Mouse (Mus musculus): ENCODE measurements at regions not wholly inside any gene's neighbourhood (a gene's known extent, or its start where the extent isn't known, plus 50 kb on each side); places are given as distances from the start of the nearest gene placed in this dataset.
A peak's percentile ranks its signal among the peaks of the same experiment; 100 is the strongest.

DNA sequence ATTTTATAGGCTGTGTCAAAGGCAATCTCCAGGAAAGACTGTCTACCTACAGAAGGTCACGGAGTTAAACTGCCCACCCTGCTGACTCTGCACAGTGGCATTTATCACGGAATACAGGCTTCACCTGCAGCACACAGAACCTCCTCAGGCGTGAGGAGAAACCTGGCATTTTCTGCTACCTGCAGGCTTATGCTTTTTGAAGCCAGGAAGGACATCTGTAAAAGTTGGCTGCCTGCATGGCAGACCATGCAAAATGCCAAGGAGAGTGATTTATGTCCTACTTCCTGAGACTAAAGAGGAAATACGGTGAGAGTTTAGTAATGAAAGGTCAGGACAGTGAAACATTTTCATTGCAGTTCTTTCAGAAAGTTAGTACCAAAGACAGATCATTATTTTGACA, 779.6 kb upstream of the Nudt12 start:
- Histone ChIP-seq H3K4me3 (replicated peaks; ENCODE audit: low read depth, low read length) (no peak overlapping the region), H3K9ac (ENCODE audit: low read depth, low read length) (no peak overlapping the region), H3K4me2 (ENCODE audit: low read length) (no peak overlapping the region), H3K9me3 (replicated peaks; ENCODE audit: low read length) (no peaks in the 10 kb centered on the region), H3K27ac (no peak overlapping the region), H3K36me3 (ENCODE audit: insufficient read depth, low read length) (no peaks in the 10 kb centered on the region), H3K4me1 (replicated peaks; ENCODE audit: insufficient read depth, low read length) (no peaks in the 10 kb centered on the region), H3K27me3 (ENCODE audit: insufficient read depth, low read length) (no peaks in the 10 kb centered on the region)
- DNase-seq (ENCODE audit: low spot score) (no peak), ATAC-seq (replicated peaks; ENCODE audit: low FRiP score, low read depth) (no peak)
- TF ChIP-seq CTCF (IDR thresholded peaks at IDR 0.05; ENCODE audit: low read depth), result no peak
- WGBS, result 36% methylated on average over 4 of the region's 4 CpGs

GRCm38 (mm10) chr17:59774075-59774474, 760.9 kb upstream of the Nudt12 start:
- DNase-seq (ENCODE audit: low spot score) (no peak), ATAC-seq (replicated peaks; ENCODE audit: low FRiP score, low read depth) (no peak)
- Histone ChIP-seq H3K4me3 (replicated peaks; ENCODE audit: low read depth, low read length) (no peak overlapping the region), H3K4me2 (ENCODE audit: low read length) (no peak overlapping the region), H3K9me3 (replicated peaks; ENCODE audit: low read length) (no peaks in the 10 kb centered on the region), H3K9ac (ENCODE audit: low read depth, low read length) (no peak overlapping the region), H3K4me1 (replicated peaks; ENCODE audit: insufficient read depth, low read length) (no peaks in the 10 kb centered on the region), H3K27me3 (ENCODE audit: insufficient read depth, low read length) (no peaks in the 10 kb centered on the region), H3K36me3 (ENCODE audit: insufficient read depth, low read length) (no peaks in the 10 kb centered on the region), H3K27ac (no peak overlapping the region)
- WGBS, result 20% methylated on average over 3 of the region's 3 CpGs
- TF ChIP-seq CTCF (IDR thresholded peaks at IDR 0.05; ENCODE audit: low read depth), result no peak

- no peak overlapping the region for H3K4me3 ChIP-seq (replicated peaks; ENCODE audit: low read depth, low read length)
- DNase-seq (ENCODE audit: low spot score), result no peak
- H3K4me2 ChIP-seq (ENCODE audit: low read length), result no peak overlapping the region
- H3K27me3 ChIP-seq (ENCODE audit: insufficient read depth, low read length), result no peaks in the 10 kb centered on the region
- no peak for TF ChIP-seq CTCF (IDR thresholded peaks at IDR 0.05; ENCODE audit: low read depth)
- H3K36me3 ChIP-seq (ENCODE audit: insufficient read depth, low read length), result no peaks in the 10 kb centered on the region
- H3K9me3 ChIP-seq (replicated peaks; ENCODE audit: low read length), result no peaks in the 10 kb centered on the region
- WGBS, result 79% methylated on average over 7 of the region's 7 CpGs
- no peak overlapping the region for H3K27ac ChIP-seq
- no peak for ATAC-seq (replicated peaks; ENCODE audit: low FRiP score, low read depth)
- H3K4me1 ChIP-seq (replicated peaks; ENCODE audit: insufficient read depth, low read length), result no peaks in the 10 kb centered on the region
- H3K9ac ChIP-seq (ENCODE audit: low read depth, low read length), result no peak overlapping the region
Observed at GRCm38 (mm10) chr17:59766580-59766979, 753.4 kb upstream of the Nudt12 start.

GRCm38 (mm10) chr17:59764486-59764885, 751.3 kb upstream of the Nudt12 start:
- Histone ChIP-seq H3K4me2 (ENCODE audit: low read length) (no peak overlapping the region), H3K36me3 (ENCODE audit: insufficient read depth, low read length) (no peaks in the 10 kb centered on the region), H3K27me3 (ENCODE audit: insufficient read depth, low read length) (no peaks in the 10 kb centered on the region), H3K9ac (ENCODE audit: low read depth, low read length) (no peak overlapping the region), H3K27ac (no peak overlapping the region), H3K9me3 (replicated peaks; ENCODE audit: low read length) (no peaks in the 10 kb centered on the region), H3K4me3 (replicated peaks; ENCODE audit: low read depth, low read length) (no peak overlapping the region), H3K4me1 (replicated peaks; ENCODE audit: insufficient read depth, low read length) (no peaks in the 10 kb centered on the region)
- 63% methylated on average over 2 of the region's 2 CpGs for WGBS
- peak; percentile 51 for TF ChIP-seq CTCF (IDR thresholded peaks at IDR 0.05; ENCODE audit: low read depth)
- ATAC-seq (replicated peaks; ENCODE audit: low FRiP score, low read depth) (no peak), DNase-seq (ENCODE audit: low spot score) (peak; percentile 40)

DNA sequence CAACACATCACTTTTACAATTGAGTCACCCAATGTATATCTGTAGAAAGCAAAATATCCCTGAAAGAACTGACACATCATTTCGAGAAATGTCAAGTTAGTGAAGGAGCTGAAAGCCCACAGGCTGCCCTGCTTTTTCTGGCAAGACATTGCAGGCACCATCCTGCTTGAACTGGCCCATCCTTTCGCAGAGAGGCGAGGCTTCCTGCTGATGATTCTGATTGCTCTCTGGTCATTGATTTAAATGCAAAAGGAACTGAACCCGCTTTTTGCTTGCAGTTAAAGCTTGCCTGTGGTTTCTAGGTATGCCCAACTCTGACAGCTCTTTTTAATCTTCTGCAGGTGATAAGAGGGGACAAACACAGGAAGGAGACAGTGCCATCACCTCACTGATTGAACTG, 748.9 kb upstream of the Nudt12 start:
- Histone ChIP-seq H3K4me3 (replicated peaks; ENCODE audit: low read depth, low read length) (no peak overlapping the region), H3K27me3 (ENCODE audit: insufficient read depth, low read length) (no peaks in the 10 kb centered on the region), H3K36me3 (ENCODE audit: insufficient read depth, low read length) (no peaks in the 10 kb centered on the region), H3K27ac (no peak overlapping the region), H3K9me3 (replicated peaks; ENCODE audit: low read length) (no peaks in the 10 kb centered on the region), H3K9ac (ENCODE audit: low read depth, low read length) (no peak overlapping the region), H3K4me1 (replicated peaks; ENCODE audit: insufficient read depth, low read length) (no peaks in the 10 kb centered on the region), H3K4me2 (ENCODE audit: low read length) (no peak overlapping the region)
- TF ChIP-seq CTCF (IDR thresholded peaks at IDR 0.05; ENCODE audit: low read depth), result no peak
- ATAC-seq (replicated peaks; ENCODE audit: low FRiP score, low read depth) (no peak), DNase-seq (ENCODE audit: low spot score) (no peak)
- WGBS, result 57% methylated on average over 4 of the region's 4 CpGs

DNA sequence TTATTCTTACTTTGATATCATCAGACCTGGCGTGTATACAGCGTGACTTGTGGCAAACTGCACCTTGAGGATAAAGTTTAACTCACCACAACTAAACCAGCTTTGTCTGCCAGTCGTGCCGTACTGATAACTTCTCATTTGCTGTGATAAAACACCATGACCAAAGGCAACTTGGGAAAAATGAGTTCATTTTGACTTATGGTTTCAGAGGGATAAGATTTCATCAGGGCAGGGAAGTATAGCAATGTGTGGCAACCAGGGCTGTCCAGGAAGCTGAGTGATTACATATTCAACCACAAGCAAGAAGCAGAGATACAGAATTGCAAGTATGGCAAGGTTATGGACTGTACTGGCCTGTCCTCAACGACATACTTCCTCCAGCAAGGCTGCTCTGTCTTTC, 747.7 kb upstream of the Nudt12 start:
- Histone ChIP-seq H3K27me3 (ENCODE audit: insufficient read depth, low read length) (no peaks in the 10 kb centered on the region), H3K9me3 (replicated peaks; ENCODE audit: low read length) (no peaks in the 10 kb centered on the region), H3K4me2 (ENCODE audit: low read length) (no peak overlapping the region), H3K27ac (no peak overlapping the region), H3K4me1 (replicated peaks; ENCODE audit: insufficient read depth, low read length) (no peaks in the 10 kb centered on the region), H3K4me3 (replicated peaks; ENCODE audit: low read depth, low read length) (no peak overlapping the region), H3K9ac (ENCODE audit: low read depth, low read length) (no peak overlapping the region), H3K36me3 (ENCODE audit: insufficient read depth, low read length) (no peaks in the 10 kb centered on the region)
- ATAC-seq (replicated peaks; ENCODE audit: low FRiP score, low read depth), result no peak
- no peak for TF ChIP-seq CTCF (IDR thresholded peaks at IDR 0.05; ENCODE audit: low read depth)
- no peak for DNase-seq (ENCODE audit: low spot score)
- WGBS, result 73% methylated on average over 5 of the region's 5 CpGs

GRCm38 (mm10) chr17:59746106-59746505, 732.9 kb upstream of the Nudt12 start:
- ATAC-seq (replicated peaks; ENCODE audit: low FRiP score, low read depth), result no peak
- no peak for TF ChIP-seq CTCF (IDR thresholded peaks at IDR 0.05; ENCODE audit: low read depth)

More at GRCm38 (mm10) chr17:59746106-59746505, 732.9 kb upstream of the Nudt12 start:
- H3K4me3 ChIP-seq (replicated peaks; ENCODE audit: low read depth, low read length), result no peak overlapping the region
- H3K27ac ChIP-seq, result no peak overlapping the region
- DNase-seq (ENCODE audit: low spot score), result no peak
- no peak overlapping the region for H3K4me2 ChIP-seq (ENCODE audit: low read length)
- H3K27me3 ChIP-seq (ENCODE audit: insufficient read depth, low read length), result no peaks in the 10 kb centered on the region
- no peak overlapping the region for H3K9ac ChIP-seq (ENCODE audit: low read depth, low read length)
- no peaks in the 10 kb centered on the region for H3K36me3 ChIP-seq (ENCODE audit: insufficient read depth, low read length)
- H3K9me3 ChIP-seq (replicated peaks; ENCODE audit: low read length), result no peaks in the 10 kb centered on the region
- WGBS, result 69% methylated on average over 1 of the region's 1 CpGs
- H3K4me1 ChIP-seq (replicated peaks; ENCODE audit: insufficient read depth, low read length), result no peaks in the 10 kb centered on the region
